Mouse (Mus musculus) liver, postnatal 0 days (tissue): ENCODE data around the gene Ilkap. TPM values are rescaled to one million over a fixed set of nuclear protein-coding genes. Genes with fewer than 3 reads are reported as not detected.

Source experiments
- ATAC-seq: fragments of 200-750 bp; cut with Nextera tagmentation; 2 replicates; pipeline ENCODE4 v1.8.0; 2017; ENCODE audit warnings: mild to moderate bottlenecking, moderate library complexity
- DNase-seq: peaks from one replicate; pipeline ENCODE4 v3.0.0-alpha.2; 2016
- H3K27ac ChIP-seq: fragments of 300-500 bp; sonication (generic); 2 replicates; pipeline ENCODE4 v1.5.1; 2014; ENCODE audit warnings: antibody characterized with exemption, moderate library complexity, mild to moderate bottlenecking, low read depth
- H3K27me3 ChIP-seq: fragments of 300-500 bp; sonication (generic); 2 replicates; pipeline ENCODE4 v1.6.1; 2014; ENCODE audit warnings: low read length, control low read depth, mixed read lengths; ENCODE audit not compliant: insufficient read depth
- H3K36me3 ChIP-seq: fragments of 300-500 bp; sonication (generic); replicated peaks from 2 replicates; pipeline ENCODE4 v1.6.1; 2014; ENCODE audit warnings: mild to moderate bottlenecking, control low read depth, low read length, moderate library complexity, mixed read lengths; ENCODE audit not compliant: insufficient read depth
- H3K4me1 ChIP-seq: fragments of 300-500 bp; sonication (generic); 2 replicates; pipeline ENCODE4 v1.6.1; 2014; ENCODE audit warnings: antibody characterized with exemption, mild to moderate bottlenecking, control low read depth; ENCODE audit not compliant: insufficient read depth
- H3K4me2 ChIP-seq: fragments of 300-500 bp; sonication (generic); 2 replicates; pipeline ENCODE4 v1.6.1; 2014; ENCODE audit warnings: low read depth, mild to moderate bottlenecking, low read length, moderate library complexity, mixed read lengths
- H3K4me3 ChIP-seq: fragments of 300-500 bp; sonication (generic); 2 replicates; pipeline ENCODE4 v1.5.1; 2014; ENCODE audit warnings: low read depth, low read length
- H3K9ac ChIP-seq: fragments of 300-500 bp; sonication (generic); replicated peaks from 2 replicates; pipeline ENCODE4 v1.6.1; 2014; ENCODE audit warnings: mild to moderate bottlenecking, moderate library complexity
- H3K9me3 ChIP-seq: fragments of 300-500 bp; sonication (generic); 2 replicates; pipeline ENCODE4 v1.6.1; 2016; ENCODE audit warnings: mild to moderate bottlenecking, control low read depth, low read length, mixed read lengths
- CTCF ChIP-seq: sonication (generic); IDR thresholded peaks from 2 replicates; pipeline ENCODE4 v1.5.1; 2016; ENCODE audit warnings: antibody characterized with exemption, low read depth
- EP300 ChIP-seq: IDR thresholded peaks from 2 replicates; pipeline ENCODE4 v1.6.1; 2016; ENCODE audit warnings: antibody characterized with exemption, low read depth, mild to moderate bottlenecking
- WGBS: fragments of 180-500 bp; shearing (Covaris S2); extraction: QIAGEN DNeasy Blood & Tissue Kit; methylation state at CpG from one replicate; pipeline ENCODE4 v1.1.7; 2014; ENCODE audit not compliant: insufficient replicate concordance; 5-methylcytosine and 5-hydroxymethylcytosine counted together
- polyA plus RNA-seq: library from polyadenylated mRNA; unstranded; fragments of >200 nt; fragmentation: Nextera tagmentation; extraction: Ambion mirVana; gene quantifications from 2 replicates; pipeline ENCODE4 v1.2.1, GENCODE M21; 2015

The Ilkap gene
- polyA plus RNA-seq, 1 experiment from 2014 or later: 42.8 TPM

GRCm38 (mm10) chr1:91356105-91356504, 42.5 kb downstream of the Ilkap start:
- no peak for ATAC-seq

GRCm38 (mm10) chr1:91352277-91352676, 46.3 kb downstream of the Ilkap start:
- DNase-seq: no peak
- Histone ChIP-seq H3K4me1 (no peaks in the 10 kb centered on the region), H3K9ac (no peak overlapping the region), H3K4me3 (no peak overlapping the region), H3K27me3 (no peaks in the 10 kb centered on the region), H3K4me2 (no peak overlapping the region), H3K27ac (no peak overlapping the region), H3K36me3 (no peaks in the 10 kb centered on the region), H3K9me3 (no peaks in the 10 kb centered on the region)
- no peak for ATAC-seq
- TF ChIP-seq EP300 (no peak), CTCF (no peak)
- WGBS: 86% methylated on average over 2 of the region's 2 CpGs

More at GRCm38 (mm10) chr1:91356105-91356504, 42.5 kb downstream of the Ilkap start:
- Histone ChIP-seq H3K9me3 (no peaks in the 10 kb centered on the region), H3K4me3 (no peak overlapping the region), H3K4me2 (no peak overlapping the region), H3K4me1 (no peaks in the 10 kb centered on the region), H3K27ac (no peak overlapping the region), H3K9ac (no peak overlapping the region), H3K27me3 (no peaks in the 10 kb centered on the region), H3K36me3 (no peaks in the 10 kb centered on the region)
- 79% methylated on average over 11 of the region's 11 CpGs for WGBS
- TF ChIP-seq EP300: no peak
- TF ChIP-seq CTCF: no peak
- no peak for DNase-seq

- DNase-seq (no peak), ATAC-seq (no peak)
- Histone ChIP-seq H3K9me3 (no peaks in the 10 kb centered on the region), H3K27ac (no peak overlapping the region), H3K36me3 (no peaks in the 10 kb centered on the region), H3K4me3 (no peak overlapping the region), H3K27me3 (peaks cover 6% of the 10 kb centered on the region), H3K4me1 (no peaks in the 10 kb centered on the region), H3K4me2 (no peak overlapping the region), H3K9ac (no peak overlapping the region)
- TF ChIP-seq EP300 (no peak), CTCF (no peak)
- 57% methylated on average over 3 of the region's 3 CpGs for WGBS
Observed at GRCm38 (mm10) chr1:91351249-91351648, 47.4 kb downstream of the Ilkap start.

GRCm38 (mm10) chr1:91350841-91351240, 47.8 kb downstream of the Ilkap start, which contains the start of gene Klhl30:
TSS of gene Klhl30 (plus strand) at chr1:91351016.
- Histone ChIP-seq H3K4me2 (no peak within 1 kb of the TSS), H3K4me3 (no peak within 1 kb of the TSS), H3K27ac (no peak within 1 kb of the TSS), H3K36me3 (no peaks in the 10 kb centered on the region), H3K4me1 (no peaks in the 10 kb centered on the region), H3K9me3 (no peaks in the 10 kb centered on the region), H3K27me3 (peaks cover 10% of the 10 kb centered on the region), H3K9ac (no peak within 1 kb of the TSS)
- ATAC-seq: no peak
- no peak for DNase-seq
- TF ChIP-seq EP300: no peak
- no peak for TF ChIP-seq CTCF
- 48% methylated on average over 4 of the region's 4 CpGs for WGBS

- Histone ChIP-seq H3K4me2 (no peak overlapping the region), H3K27ac (no peak overlapping the region), H3K27me3 (peaks cover 46% of the 10 kb centered on the region), H3K4me3 (no peak overlapping the region), H3K36me3 (no peaks in the 10 kb centered on the region), H3K9me3 (no peaks in the 10 kb centered on the region), H3K4me1 (no peaks in the 10 kb centered on the region), H3K9ac (no peak overlapping the region)
- ATAC-seq: peak; percentile 59; the same call in 1 of the 2 replicates
- TF ChIP-seq EP300 (no peak), CTCF (peak; percentile 96)
- peak; percentile 73 for DNase-seq
- 28% methylated on average over 3 of the region's 3 CpGs for WGBS
Observed at GRCm38 (mm10) chr1:91346892-91347291, 51.7 kb downstream of the Ilkap start.

GRCm38 (mm10) chr1:91344921-91345685, 53.5 kb downstream of the Ilkap start:
- peak; percentile 29 for ATAC-seq
- Histone ChIP-seq H3K4me1 (no peaks in the 10 kb centered on the region), H3K9me3 (no peaks in the 10 kb centered on the region), H3K9ac (no peak overlapping the region), H3K27me3 (peaks cover 46% of the 10 kb centered on the region), H3K27ac (no peak overlapping the region), H3K36me3 (no peaks in the 10 kb centered on the region), H3K4me3 (no peak overlapping the region), H3K4me2 (no peak overlapping the region)
- peak; percentile 29 for DNase-seq
- 5% methylated on average over 59 of the region's 68 CpGs for WGBS
- TF ChIP-seq EP300: no peak
- peak; percentile 29; the same call in 1 of the 2 replicates for TF ChIP-seq CTCF
